Mouse (Mus musculus): ENCODE data around the gene Pias4. TPM values are rescaled to one million over a fixed set of nuclear protein-coding genes. Genes with fewer than 3 reads are reported as not detected.

The Pias4 gene
- total and polyA plus RNA-seq, 2 experiments = 8.9 to 17.8 TPM

- peak overlapping the region; percentile 41 for H3K9ac ChIP-seq (ENCODE audit: low read depth, low read length)
- H3K27me3 ChIP-seq (ENCODE audit: control insufficient read depth, insufficient read depth, low read length) = no peaks in the 10 kb centered on the region
- H3K79me2 ChIP-seq (ENCODE audit: control insufficient read depth, insufficient read depth, low read length) = peaks cover 80% of the 10 kb centered on the region
- peak overlapping the region; percentile 15 for H3K27ac ChIP-seq (replicated peaks; ENCODE audit: insufficient read depth, low read depth, low read length)
- H3K4me3 ChIP-seq (ENCODE audit: insufficient read depth, low read depth, low read length) = peak overlapping the region; percentile 20
- 10% methylated on average over 10 of the region's 10 CpGs for WGBS
- no peak for TF ChIP-seq CTCF (IDR thresholded peaks at IDR 0.05; ENCODE audit: low read depth, low read length)
- no peak for TF ChIP-seq POLR2A (IDR thresholded peaks at IDR 0.05; ENCODE audit: extremely low read depth, insufficient read depth, low read length)
- DNase-seq (ENCODE audit: extremely low read depth, low read depth, low spot score) = peak; percentile 58
- peaks cover 20% of the 10 kb centered on the region for H3K4me1 ChIP-seq (ENCODE audit: control insufficient read depth, insufficient read depth, low read length)
- peaks cover 4% of the 10 kb centered on the region; the same call in 1 of the 2 replicates for H3K36me3 ChIP-seq (ENCODE audit: control insufficient read depth, insufficient read depth, low read length)
Measured at GRCm38 (mm10) chr10:81140717-81141454, 26.8 kb downstream of the Pias4 start.

- H3K27ac ChIP-seq (replicated peaks; ENCODE audit: insufficient read depth, low read depth, low read length) = peak overlapping the region; percentile 19
- peaks cover 20% of the 10 kb centered on the region for H3K4me1 ChIP-seq (ENCODE audit: control insufficient read depth, insufficient read depth, low read length)
- H3K79me2 ChIP-seq (ENCODE audit: control insufficient read depth, insufficient read depth, low read length) = peaks cover 72% of the 10 kb centered on the region
- H3K9ac ChIP-seq (ENCODE audit: low read depth, low read length) = peak overlapping the region; percentile 32
- no peaks in the 10 kb centered on the region for H3K27me3 ChIP-seq (ENCODE audit: control insufficient read depth, insufficient read depth, low read length)
- peak overlapping the region; percentile 20; the same call in 1 of the 2 replicates for H3K4me3 ChIP-seq (ENCODE audit: insufficient read depth, low read depth, low read length)
- WGBS = 13% methylated on average over 8 of the region's 8 CpGs
- peak; percentile 44 for DNase-seq (ENCODE audit: extremely low read depth, low read depth, low spot score)
- TF ChIP-seq CTCF (IDR thresholded peaks at IDR 0.05; ENCODE audit: low read depth, low read length) (no peak), POLR2A (IDR thresholded peaks at IDR 0.05; ENCODE audit: extremely low read depth, insufficient read depth, low read length) (no peak)
- H3K36me3 ChIP-seq (ENCODE audit: control insufficient read depth, insufficient read depth, low read length) = peaks cover 4% of the 10 kb centered on the region; the same call in 1 of the 2 replicates
Measured at GRCm38 (mm10) chr10:81140005-81140404, 27.7 kb downstream of the Pias4 start.

GRCm38 (mm10) chr10:81139529-81139846, 28.2 kb downstream of the Pias4 start:
- H3K4me1 ChIP-seq (ENCODE audit: control insufficient read depth, insufficient read depth, low read length) = peaks cover 22% of the 10 kb centered on the region
- H3K36me3 ChIP-seq (ENCODE audit: control insufficient read depth, insufficient read depth, low read length) = 0 out of 2 replicates have a peak, but pooled peaks cover 2% of the 10 kb centered on the region

GRCm38 (mm10) chr10:81138821-81139528, 28.7 kb downstream of the Pias4 start:
- WGBS = 14% methylated on average over 11 of the region's 11 CpGs
- H3K36me3 ChIP-seq (ENCODE audit: control insufficient read depth, insufficient read depth, low read length) = 0 out of 2 replicates have a peak, but pooled peaks cover 2% of the 10 kb centered on the region
- peaks cover 22% of the 10 kb centered on the region for H3K4me1 ChIP-seq (ENCODE audit: control insufficient read depth, insufficient read depth, low read length)

More at GRCm38 (mm10) chr10:81139529-81139846, 28.2 kb downstream of the Pias4 start:
- Histone ChIP-seq H3K9ac (ENCODE audit: low read depth, low read length) (peak overlapping the region; percentile 32), H3K27ac (replicated peaks; ENCODE audit: insufficient read depth, low read depth, low read length) (peak overlapping the region; percentile 19), H3K27me3 (ENCODE audit: control insufficient read depth, insufficient read depth, low read length) (no peaks in the 10 kb centered on the region), H3K4me3 (ENCODE audit: insufficient read depth, low read depth, low read length) (peak overlapping the region; percentile 5; the same call in 1 of the 2 replicates), H3K79me2 (ENCODE audit: control insufficient read depth, insufficient read depth, low read length) (peaks cover 67% of the 10 kb centered on the region)
- no peak for TF ChIP-seq POLR2A (IDR thresholded peaks at IDR 0.05; ENCODE audit: extremely low read depth, insufficient read depth, low read length)
- TF ChIP-seq CTCF (IDR thresholded peaks at IDR 0.05; ENCODE audit: low read depth, low read length) = no peak
- no peak for DNase-seq (ENCODE audit: extremely low read depth, low read depth, low spot score)
- WGBS = 53% methylated on average over 4 of the region's 4 CpGs

GRCm38 (mm10) chr10:81138131-81138782, 29.5 kb downstream of the Pias4 start:
- WGBS = 0% methylated on average over 24 of the region's 24 CpGs
- H3K36me3 ChIP-seq (ENCODE audit: control insufficient read depth, insufficient read depth, low read length) = no peaks in the 10 kb centered on the region
- no peaks in the 10 kb centered on the region for H3K27me3 ChIP-seq (ENCODE audit: control insufficient read depth, insufficient read depth, low read length)
- no peak for TF ChIP-seq CTCF (IDR thresholded peaks at IDR 0.05; ENCODE audit: low read depth, low read length)
- no peak for TF ChIP-seq POLR2A (IDR thresholded peaks at IDR 0.05; ENCODE audit: extremely low read depth, insufficient read depth, low read length)
- peak overlapping the region; percentile 92 for H3K4me3 ChIP-seq (ENCODE audit: insufficient read depth, low read depth, low read length)
- H3K27ac ChIP-seq (replicated peaks; ENCODE audit: insufficient read depth, low read depth, low read length) = peak overlapping the region; percentile 93
- peak; percentile 30 for DNase-seq (ENCODE audit: extremely low read depth, low read depth, low spot score)
- H3K79me2 ChIP-seq (ENCODE audit: control insufficient read depth, insufficient read depth, low read length) = peaks cover 55% of the 10 kb centered on the region
- peak overlapping the region; percentile 84 for H3K9ac ChIP-seq (ENCODE audit: low read depth, low read length)
- peaks cover 22% of the 10 kb centered on the region for H3K4me1 ChIP-seq (ENCODE audit: control insufficient read depth, insufficient read depth, low read length)

More at GRCm38 (mm10) chr10:81138821-81139528, 28.7 kb downstream of the Pias4 start:
- H3K79me2 ChIP-seq (ENCODE audit: control insufficient read depth, insufficient read depth, low read length) = peaks cover 62% of the 10 kb centered on the region
- TF ChIP-seq POLR2A (IDR thresholded peaks at IDR 0.05; ENCODE audit: extremely low read depth, insufficient read depth, low read length) = no peak
- peak overlapping the region; percentile 84 for H3K9ac ChIP-seq (ENCODE audit: low read depth, low read length)
- peak overlapping the region; percentile 92 for H3K4me3 ChIP-seq (ENCODE audit: insufficient read depth, low read depth, low read length)
- peak overlapping the region; percentile 19 for H3K27ac ChIP-seq (replicated peaks; ENCODE audit: insufficient read depth, low read depth, low read length)
- no peaks in the 10 kb centered on the region for H3K27me3 ChIP-seq (ENCODE audit: control insufficient read depth, insufficient read depth, low read length)
- DNase-seq (ENCODE audit: extremely low read depth, low read depth, low spot score) = peak; percentile 53
